Mouse (Mus musculus) layer of hippocampus, adult 6 months (tissue): ENCODE measurements around the gene Gm14137. TPM values are rescaled to one million over a fixed set of nuclear protein-coding genes. Genes with fewer than 3 reads are reported as not detected.

ENCODE experiments used
- long read RNA-seq, 2 experiments: library from polyadenylated mRNA; unstranded; transcript quantifications; one replicate each; pipeline ENCODE4 v2.0.0; 2019 to 2020
- polyA plus RNA-seq: library from polyadenylated mRNA; unstranded; fragments of <200 nt; fragmentation: Nextera tagmentation; gene quantifications from 2 replicates; pipeline ENCODE4 v1.2.3, GENCODE M21; 2021

The Gm14137 gene
- polyA plus RNA-seq: 0.06 TPM in 1 of 2 replicates, not detected in the other
- long read RNA-seq, experiment 1: 0 reads
- long read RNA-seq, experiment 2, transcript Gm14137-201 (1 exons, 3,067 nt): major isoform, 11 of 11 reads
- long read RNA-seq, experiment 2, partial matches to known transcripts: 0 of 11 reads
- long read RNA-seq, experiment 2, other reads (novel, unspliced or antisense): 0 of 11 reads

GRCm38 (mm10) chr2:119173991-119174651 is at the start of gene Gm14137:
Gene Gm14137, plus strand, starts transcription at chr2:119174509.

GRCm38 (mm10) chr2:119156681-119157572 is 17.4 kb upstream of the Gm14137 start, which contains the start of gene Rmdn3:
Gene Rmdn3, minus strand, starts transcription at chr2:119157034.

GRCm38 (mm10) chr2:119166901-119167865 is 7.1 kb upstream of the Gm14137 start, which contains the start of gene Gchfr:
Gene Gchfr, plus strand, starts transcription at chr2:119167773.

DNA sequence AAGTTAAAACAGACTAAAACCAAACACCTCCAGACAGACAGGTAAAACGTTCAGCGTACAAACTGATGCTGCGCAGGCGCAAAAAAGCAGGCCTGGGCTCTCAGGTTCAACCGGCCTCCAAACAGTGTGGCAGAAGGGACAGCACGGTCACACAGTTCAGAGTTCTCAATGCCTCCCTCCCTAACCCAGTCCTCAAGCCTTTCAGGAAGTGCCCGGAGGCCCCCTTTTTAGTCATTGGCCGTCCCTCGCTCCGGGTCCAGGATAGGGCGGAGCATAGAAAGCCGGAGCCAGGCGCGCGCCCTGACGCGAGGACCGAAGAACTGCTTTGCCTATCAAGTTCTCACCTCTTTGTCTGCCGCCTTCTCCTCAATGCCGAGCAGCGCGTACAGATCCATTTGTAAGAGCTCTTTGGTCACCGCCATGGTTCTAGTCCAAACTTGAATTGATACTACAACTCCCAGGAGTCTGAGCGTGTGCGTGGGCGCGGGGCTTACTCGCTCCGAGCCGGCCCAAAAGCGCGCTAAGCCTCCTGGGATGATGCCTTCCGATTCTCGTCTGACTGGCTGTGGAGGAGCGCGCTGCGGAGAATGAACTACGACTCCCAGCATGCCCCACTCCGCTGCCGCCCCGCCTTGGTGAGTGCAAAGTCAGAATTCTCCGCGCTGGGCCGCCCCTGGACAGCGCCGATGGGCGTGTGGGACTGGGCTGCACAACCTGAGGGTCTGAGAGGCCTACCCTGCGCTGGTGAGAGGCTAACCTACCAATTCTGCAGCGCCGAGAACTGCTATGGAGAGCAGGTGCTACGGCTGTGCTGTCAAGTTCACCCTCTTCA is 34.3 kb downstream of the Gm14137 start, which contains the start of the genes Zfyve19 and Dnajc17:
Zfyve19 (plus strand) TSS at position 274 of the 832 bp plus-strand sequence.
Dnajc17 (minus strand) TSS at position 452 of the 832 bp plus-strand sequence.

Other genes with a start within 250 kb of the Gm14137 start
- gene Chst14, start 248.0 kb upstream of the Gm14137 start, polyA plus RNA-seq: 2.4 and 4.0 TPM in 2 replicates
- 91.7 and 102 TPM in 2 replicates for gene Ccdc32, start 145.1 kb upstream of the Gm14137 start, polyA plus RNA-seq
- gene Rpusd2, start 139.7 kb upstream of the Gm14137 start, polyA plus RNA-seq: 6.7 and 7.8 TPM in 2 replicates
- 0.04 and 0.14 TPM in 2 replicates for gene Knl1, start 127.4 kb upstream of the Gm14137 start, polyA plus RNA-seq
- 0.28 and 0.62 TPM in 2 replicates for gene Rad51, start 61.7 kb upstream of the Gm14137 start, polyA plus RNA-seq
- 41.6 and 42.2 TPM in 2 replicates for gene Rmdn3, start 17.5 kb upstream of the Gm14137 start, polyA plus RNA-seq
- 3.5 and 4.3 TPM in 2 replicates for gene Gchfr, start 6.7 kb upstream of the Gm14137 start, polyA plus RNA-seq
- 30.9 and 32.3 TPM in 2 replicates for gene Zfyve19, start 34.1 kb downstream of the Gm14137 start, polyA plus RNA-seq
- gene Dnajc17, start 34.3 kb downstream of the Gm14137 start, polyA plus RNA-seq: 18.3 and 19.4 TPM in 2 replicates
- not detected in 2 replicates for gene Ppp1r14d, start 55.4 kb downstream of the Gm14137 start, polyA plus RNA-seq
- gene Spint1, start 62.9 kb downstream of the Gm14137 start, polyA plus RNA-seq: 2.0 and 2.8 TPM in 2 replicates
- gene Rhov, start 96.8 kb downstream of the Gm14137 start, polyA plus RNA-seq: 9.0 and 10.5 TPM in 2 replicates
- 14.4 and 14.7 TPM in 2 replicates for gene Vps18, start 114.2 kb downstream of the Gm14137 start, polyA plus RNA-seq
- gene Dll4, start 151.3 kb downstream of the Gm14137 start, polyA plus RNA-seq: 0.70 and 0.78 TPM in 2 replicates
- 13.7 and 14.0 TPM in 2 replicates for gene Chac1, start 176.7 kb downstream of the Gm14137 start, polyA plus RNA-seq